Mouse (Mus musculus) heart, adult 8-10 months (tissue): ENCODE measurements around the gene Sgip1. TPM values are rescaled to one million over a fixed set of nuclear protein-coding genes. Genes with fewer than 3 reads are reported as not detected.
A peak's percentile ranks its signal among the peaks of the same experiment; 100 is the strongest.

Experiments used
- DNase-seq: peaks from one replicate; pipeline ENCODE4 v3.0.0; 2022; ENCODE audit warnings: low spot score
- total RNA-seq, 4 experiments: library from RNA; stranded (reverse); gene quantifications; 2 replicates each; pipeline ENCODE4 v1.2.4; 2022

The Sgip1 gene
- total RNA-seq, 4 experiments from 2014 or later, result 1.0 to 3.9 (median 1.9) TPM

- no peak for DNase-seq
These were observed 235.5 kb downstream of the Sgip1 start for GRCm38 (mm10) chr4:102976290-102977275.

GRCm38 (mm10) chr4:102977778-102978321 is 236.8 kb downstream of the Sgip1 start:
- DNase-seq, result no peak

GRCm38 (mm10) chr4:102978440-102978839 is 237.3 kb downstream of the Sgip1 start, which contains the start of gene Tctex1d1:
Tctex1d1 (plus strand) TSS chr4:102978606.
- DNase-seq, result no peak

- no peak for DNase-seq
These were observed 238.3 kb downstream of the Sgip1 start for GRCm38 (mm10) chr4:102979385-102979784.

- DNase-seq, result no peak
These were observed 240.6 kb downstream of the Sgip1 start for GRCm38 (mm10) chr4:102981709-102982108.

- DNase-seq, result no peak
These were observed 245.1 kb downstream of the Sgip1 start for GRCm38 (mm10) chr4:102986173-102986572.

- peak; percentile 60 for DNase-seq
These were observed 245.8 kb downstream of the Sgip1 start for GRCm38 (mm10) chr4:102986917-102987316.

- no peak for DNase-seq
These were observed 246.2 kb downstream of the Sgip1 start for GRCm38 (mm10) chr4:102987325-102987724.

- no peak for DNase-seq
These were observed 246.7 kb downstream of the Sgip1 start for GRCm38 (mm10) chr4:102987756-102988155.

GRCm38 (mm10) chr4:102988526-102988925 is 247.4 kb downstream of the Sgip1 start:
- DNase-seq, result no peak

- DNase-seq, result no peak
These were observed 248.3 kb downstream of the Sgip1 start for GRCm38 (mm10) chr4:102989391-102989790.

- DNase-seq, result no peak
These were observed 248.9 kb downstream of the Sgip1 start for GRCm38 (mm10) chr4:102990016-102990415.

- DNase-seq, result no peak
These were observed 249.7 kb downstream of the Sgip1 start for GRCm38 (mm10) chr4:102990595-102991340.

- DNase-seq, result no peak
These were observed 250.6 kb downstream of the Sgip1 start for GRCm38 (mm10) chr4:102991685-102992084.

- DNase-seq, result no peak
These were observed 263.6 kb downstream of the Sgip1 start for GRCm38 (mm10) chr4:103004681-103005080.

- DNase-seq, result no peak
These were observed 264.3 kb downstream of the Sgip1 start for GRCm38 (mm10) chr4:103005190-103005945.

- peak; percentile 7 for DNase-seq
These were observed 265.2 kb downstream of the Sgip1 start for GRCm38 (mm10) chr4:103006266-103006665.

- DNase-seq, result no peak
These were observed 265.9 kb downstream of the Sgip1 start for GRCm38 (mm10) chr4:103006943-103007418.

GRCm38 (mm10) chr4:103010734-103011133 is 269.6 kb downstream of the Sgip1 start:
- no peak for DNase-seq

- DNase-seq, result no peak
These were observed 270.7 kb downstream of the Sgip1 start for GRCm38 (mm10) chr4:103011823-103012222.

- no peak for DNase-seq
These were observed 272.4 kb downstream of the Sgip1 start for GRCm38 (mm10) chr4:103013490-103013889.
